Mouse (Mus musculus): ENCODE data around the gene Tspan4. TPM values are rescaled to one million over a fixed set of nuclear protein-coding genes. Genes with fewer than 3 reads are reported as not detected.

Tspan4 gene
- polyA plus RNA-seq, 1 experiment from 2014 or later = 38.7 TPM

- peaks cover 48% of the 10 kb centered on the region for H3K27me3 ChIP-seq (ENCODE audit: low read depth, poor library complexity, severe bottlenecking)
- no peaks in the 10 kb centered on the region for H3K9me3 ChIP-seq (replicated peaks)
- peak within 1 kb of the TSS; percentile 73 for H3K4me3 ChIP-seq
- 1% methylated on average over 52 of the region's 52 CpGs for WGBS
- DNase-seq (ENCODE audit: low spot score) = peak; percentile 82
- H3K36me3 ChIP-seq = peaks cover 32% of the 10 kb centered on the region
- peak within 1 kb of the TSS; percentile 87 for H3K27ac ChIP-seq (replicated peaks)
- peaks cover 58% of the 10 kb centered on the region for H3K4me1 ChIP-seq
Observed at GRCm38 (mm10) chr7:141467230-141468030, 7.6 kb upstream of the Tspan4 start, which contains the start of gene Cd151. TSS of gene Cd151 (plus strand) at chr7:141467392.

DNA sequence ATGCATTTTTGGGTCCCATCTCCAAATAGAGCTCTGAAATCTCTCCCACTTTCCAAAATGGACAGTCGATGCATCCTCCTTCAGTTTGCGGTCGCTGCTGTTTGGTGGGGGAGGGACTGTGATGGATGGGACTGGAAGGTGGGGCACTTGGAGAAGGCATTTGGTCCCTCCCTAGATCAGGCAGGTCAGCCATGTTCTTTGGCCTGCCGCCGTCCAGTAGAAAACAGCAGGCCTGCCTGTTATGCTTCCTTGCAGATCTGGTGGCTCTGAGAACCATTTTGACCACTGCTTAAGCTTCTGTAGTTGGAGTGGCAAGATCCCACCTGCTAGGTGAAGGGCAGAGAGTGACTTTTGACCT is 6.9 kb upstream of the Tspan4 start:
- 36% methylated on average over 5 of the region's 5 CpGs for WGBS
- H3K36me3 ChIP-seq = peaks cover 37% of the 10 kb centered on the region
- peaks cover 59% of the 10 kb centered on the region for H3K4me1 ChIP-seq
- H3K4me3 ChIP-seq = peak overlapping the region; percentile 73
- peak overlapping the region; percentile 87 for H3K27ac ChIP-seq (replicated peaks)
- H3K9me3 ChIP-seq (replicated peaks) = no peaks in the 10 kb centered on the region
- H3K27me3 ChIP-seq (ENCODE audit: low read depth, poor library complexity, severe bottlenecking) = peaks cover 41% of the 10 kb centered on the region
- peak; percentile 35 for DNase-seq (ENCODE audit: low spot score)

GRCm38 (mm10) chr7:141468522-141469211 is 6.4 kb upstream of the Tspan4 start:
- peaks cover 64% of the 10 kb centered on the region for H3K4me1 ChIP-seq

GRCm38 (mm10) chr7:141469352-141469751 is 5.7 kb upstream of the Tspan4 start:
- peaks cover 69% of the 10 kb centered on the region for H3K4me1 ChIP-seq
- H3K9me3 ChIP-seq (replicated peaks) = no peaks in the 10 kb centered on the region
- peaks cover 41% of the 10 kb centered on the region for H3K36me3 ChIP-seq
- peaks cover 29% of the 10 kb centered on the region for H3K27me3 ChIP-seq (ENCODE audit: low read depth, poor library complexity, severe bottlenecking)
- H3K4me3 ChIP-seq = peak overlapping the region; percentile 73
- no peak for DNase-seq (ENCODE audit: low spot score)
- peak overlapping the region; percentile 87 for H3K27ac ChIP-seq (replicated peaks)
- WGBS = 64% methylated on average over 6 of the region's 6 CpGs

More at GRCm38 (mm10) chr7:141468522-141469211, 6.4 kb upstream of the Tspan4 start:
- DNase-seq (ENCODE audit: low spot score) = peak; percentile 63
- 23% methylated on average over 8 of the region's 8 CpGs for WGBS
- H3K4me3 ChIP-seq = peak overlapping the region; percentile 73
- H3K36me3 ChIP-seq = peaks cover 41% of the 10 kb centered on the region
- peak overlapping the region; percentile 87 for H3K27ac ChIP-seq (replicated peaks)
- H3K27me3 ChIP-seq (ENCODE audit: low read depth, poor library complexity, severe bottlenecking) = peaks cover 36% of the 10 kb centered on the region
- H3K9me3 ChIP-seq (replicated peaks) = no peaks in the 10 kb centered on the region

DNA sequence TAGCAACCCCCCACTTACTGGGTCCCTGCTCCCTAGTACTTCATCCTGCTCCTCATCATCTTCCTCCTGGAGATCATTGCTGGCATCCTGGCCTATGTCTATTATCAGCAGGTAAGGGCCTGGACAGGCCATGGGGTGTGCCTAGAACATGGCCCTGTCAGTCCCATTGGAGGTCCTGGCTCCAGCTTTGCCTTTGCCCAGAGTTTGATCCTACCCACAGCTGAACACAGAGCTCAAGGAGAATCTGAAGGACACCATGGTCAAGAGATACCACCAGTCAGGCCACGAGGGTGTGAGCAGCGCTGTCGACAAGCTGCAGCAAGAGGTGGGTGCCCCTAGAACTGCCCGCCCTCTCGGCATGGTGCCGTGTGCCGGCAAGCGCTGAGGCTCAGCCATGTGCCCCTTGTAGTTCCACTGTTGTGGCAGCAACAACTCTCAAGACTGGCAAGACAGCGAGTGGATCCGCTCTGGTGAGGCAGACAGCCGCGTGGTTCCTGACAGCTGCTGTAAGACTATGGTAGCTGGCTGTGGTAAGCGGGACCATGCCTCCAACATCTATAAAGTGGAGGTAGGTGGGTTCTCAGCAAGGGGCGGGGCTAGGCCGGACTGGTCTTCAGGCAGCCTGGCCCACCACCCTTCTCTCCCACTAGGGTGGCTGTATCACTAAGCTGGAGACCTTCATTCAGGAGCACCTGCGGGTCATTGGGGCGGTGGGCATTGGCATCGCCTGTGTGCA is 5.0 kb upstream of the Tspan4 start:
- peaks cover 41% of the 10 kb centered on the region for H3K36me3 ChIP-seq
- no peak for DNase-seq (ENCODE audit: low spot score)
- no peaks in the 10 kb centered on the region for H3K9me3 ChIP-seq (replicated peaks)
- H3K27me3 ChIP-seq (ENCODE audit: low read depth, poor library complexity, severe bottlenecking) = peaks cover 22% of the 10 kb centered on the region
- 92% methylated on average over 18 of the region's 18 CpGs for WGBS
- H3K4me3 ChIP-seq = peak overlapping the region; percentile 73; the same call in 1 of the 2 replicates
- peaks cover 64% of the 10 kb centered on the region for H3K4me1 ChIP-seq
- no peak overlapping the region for H3K27ac ChIP-seq (replicated peaks)

- Histone ChIP-seq H3K27me3 (ENCODE audit: low read depth, poor library complexity, severe bottlenecking) (peaks cover 19% of the 10 kb centered on the region), H3K27ac (replicated peaks) (no peak overlapping the region), H3K36me3 (peaks cover 41% of the 10 kb centered on the region), H3K4me3 (no peak overlapping the region), H3K9me3 (replicated peaks) (no peaks in the 10 kb centered on the region), H3K4me1 (peaks cover 62% of the 10 kb centered on the region)
- WGBS = 95% methylated on average over 10 of the region's 10 CpGs
- DNase-seq (ENCODE audit: low spot score) = no peak
Observed at GRCm38 (mm10) chr7:141470637-141470944, 4.4 kb upstream of the Tspan4 start.

DNA sequence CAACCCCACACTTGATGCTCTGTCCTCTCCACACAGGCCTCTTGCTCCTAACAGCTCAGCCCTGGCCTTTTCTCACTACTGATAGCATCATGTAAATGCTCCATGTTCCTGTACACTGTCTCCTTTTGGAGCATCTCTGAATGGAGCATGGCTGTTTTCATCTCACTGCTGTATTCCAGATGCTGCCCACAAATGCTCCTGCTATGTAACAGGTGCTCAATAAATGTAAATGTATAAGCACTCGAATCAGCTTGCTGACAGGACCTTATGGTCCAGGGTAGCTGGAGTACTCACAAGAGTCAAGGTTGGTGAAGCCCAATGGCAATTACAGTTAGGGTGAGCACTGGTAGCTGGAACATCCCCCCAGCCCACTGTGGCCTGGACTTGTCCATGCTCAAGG is 3.8 kb upstream of the Tspan4 start:
- DNase-seq (ENCODE audit: low spot score) = no peak
- no peak overlapping the region for H3K4me3 ChIP-seq
- no peak overlapping the region for H3K27ac ChIP-seq (replicated peaks)
- peaks cover 41% of the 10 kb centered on the region for H3K36me3 ChIP-seq
- no peaks in the 10 kb centered on the region for H3K9me3 ChIP-seq (replicated peaks)
- WGBS = 88% methylated on average over 1 of the region's 1 CpGs
- peaks cover 19% of the 10 kb centered on the region for H3K27me3 ChIP-seq (ENCODE audit: low read depth, poor library complexity, severe bottlenecking)
- peaks cover 64% of the 10 kb centered on the region for H3K4me1 ChIP-seq

DNA sequence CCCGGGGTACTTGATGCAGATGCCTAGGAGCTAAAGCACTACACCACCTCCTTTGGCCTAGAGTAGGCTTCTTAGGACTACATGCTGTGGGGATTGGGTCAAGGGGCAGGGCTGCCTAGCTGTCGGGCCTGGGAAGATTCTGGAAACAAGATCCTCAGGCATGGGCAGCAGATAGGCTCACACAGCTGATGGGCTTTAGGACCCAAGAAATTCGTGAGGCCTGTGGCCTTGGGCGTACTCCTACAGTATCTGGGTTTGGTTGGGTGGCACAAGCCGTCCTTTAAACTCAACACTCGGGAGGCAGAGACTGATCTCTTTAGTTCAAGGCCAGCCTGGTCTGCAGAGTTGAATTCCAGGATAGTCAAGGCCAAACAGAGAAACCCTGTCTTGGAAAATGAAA is 2.8 kb upstream of the Tspan4 start:
- Histone ChIP-seq H3K4me1 (peaks cover 68% of the 10 kb centered on the region), H3K4me3 (no peak overlapping the region), H3K36me3 (peaks cover 41% of the 10 kb centered on the region), H3K27ac (replicated peaks) (no peak overlapping the region), H3K9me3 (replicated peaks) (no peaks in the 10 kb centered on the region), H3K27me3 (ENCODE audit: low read depth, poor library complexity, severe bottlenecking) (peaks cover 19% of the 10 kb centered on the region)
- no peak for DNase-seq (ENCODE audit: low spot score)
- WGBS = 90% methylated on average over 6 of the region's 6 CpGs

DNA sequence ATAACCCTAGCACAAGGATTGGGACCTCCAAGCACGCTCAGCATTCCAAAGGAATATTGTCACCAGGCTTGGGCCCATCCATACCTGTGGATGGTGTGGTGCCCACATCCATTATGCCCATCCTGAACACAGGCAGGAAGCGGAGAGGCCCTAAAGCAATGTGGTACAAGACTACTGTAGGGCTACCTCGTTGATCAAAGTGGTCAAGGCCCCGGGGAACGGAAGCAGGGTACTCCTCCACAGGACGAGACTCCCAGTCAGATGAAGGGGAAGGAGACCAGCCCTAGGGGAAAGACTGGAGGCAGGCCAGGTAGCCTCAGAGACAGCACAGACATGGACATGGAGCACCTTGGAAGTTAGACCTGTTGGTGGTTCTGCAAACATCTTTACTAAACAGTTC is 2.3 kb upstream of the Tspan4 start:
- Histone ChIP-seq H3K4me3 (no peak overlapping the region), H3K9me3 (replicated peaks) (no peaks in the 10 kb centered on the region), H3K4me1 (peaks cover 67% of the 10 kb centered on the region), H3K36me3 (peaks cover 41% of the 10 kb centered on the region), H3K27ac (replicated peaks) (no peak overlapping the region), H3K27me3 (ENCODE audit: low read depth, poor library complexity, severe bottlenecking) (peaks cover 24% of the 10 kb centered on the region)
- WGBS = 92% methylated on average over 6 of the region's 6 CpGs
- DNase-seq (ENCODE audit: low spot score) = no peak

DNA sequence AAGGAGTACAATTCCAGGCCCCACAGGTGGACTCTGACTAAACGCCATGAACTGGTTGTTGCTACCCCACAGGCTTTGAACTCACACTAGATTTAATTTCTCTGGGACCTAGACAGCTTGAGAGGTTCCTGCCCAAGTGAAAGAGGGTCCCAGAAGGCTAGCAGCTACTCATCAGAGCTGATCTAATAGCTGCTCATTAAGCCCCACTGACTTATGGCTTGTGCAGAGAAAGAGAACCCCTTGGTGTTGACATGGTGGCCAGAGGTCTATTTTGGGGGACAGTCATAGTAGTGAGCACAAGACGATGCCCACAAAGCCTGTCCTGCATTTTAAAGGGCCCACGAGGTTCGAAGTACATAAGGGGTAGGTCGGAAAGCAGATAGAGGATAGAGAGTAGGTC is 880 bp upstream of the Tspan4 start:
- Histone ChIP-seq H3K4me3 (peak overlapping the region; percentile 84), H3K27ac (replicated peaks) (peak overlapping the region; percentile 99; the same call in 1 of the 2 replicates), H3K27me3 (ENCODE audit: low read depth, poor library complexity, severe bottlenecking) (peaks cover 31% of the 10 kb centered on the region), H3K4me1 (peaks cover 58% of the 10 kb centered on the region), H3K36me3 (peaks cover 40% of the 10 kb centered on the region), H3K9me3 (replicated peaks) (no peaks in the 10 kb centered on the region)
- DNase-seq (ENCODE audit: low spot score) = no peak
- 12% methylated on average over 5 of the region's 5 CpGs for WGBS

DNA sequence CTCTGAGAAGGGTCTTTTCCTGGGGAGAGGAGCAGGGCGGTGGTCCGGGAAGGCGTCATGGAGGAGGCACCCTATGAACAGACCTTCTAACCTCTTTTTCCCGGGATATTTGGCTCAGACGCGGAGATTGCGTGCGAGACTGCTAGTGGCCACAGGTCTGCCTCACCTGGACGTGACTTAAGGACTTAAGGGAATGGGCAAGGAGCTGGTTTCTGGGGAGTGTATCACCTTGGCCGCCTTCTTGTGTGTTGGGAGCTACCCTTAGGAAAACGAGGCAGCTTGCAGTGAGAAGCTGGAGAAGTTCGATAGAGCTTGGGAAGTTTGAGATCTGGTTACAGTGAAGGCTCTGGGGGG is 742 bp downstream of the Tspan4 start:
- no peak for DNase-seq (ENCODE audit: low spot score)
- H3K27me3 ChIP-seq (ENCODE audit: low read depth, poor library complexity, severe bottlenecking) = peaks cover 31% of the 10 kb centered on the region
- no peaks in the 10 kb centered on the region for H3K9me3 ChIP-seq (replicated peaks)
- H3K27ac ChIP-seq (replicated peaks) = peak overlapping the region; percentile 99
- peak overlapping the region; percentile 84 for H3K4me3 ChIP-seq
- H3K4me1 ChIP-seq = peaks cover 49% of the 10 kb centered on the region
- peaks cover 24% of the 10 kb centered on the region for H3K36me3 ChIP-seq
- WGBS = 4% methylated on average over 12 of the region's 12 CpGs

DNA sequence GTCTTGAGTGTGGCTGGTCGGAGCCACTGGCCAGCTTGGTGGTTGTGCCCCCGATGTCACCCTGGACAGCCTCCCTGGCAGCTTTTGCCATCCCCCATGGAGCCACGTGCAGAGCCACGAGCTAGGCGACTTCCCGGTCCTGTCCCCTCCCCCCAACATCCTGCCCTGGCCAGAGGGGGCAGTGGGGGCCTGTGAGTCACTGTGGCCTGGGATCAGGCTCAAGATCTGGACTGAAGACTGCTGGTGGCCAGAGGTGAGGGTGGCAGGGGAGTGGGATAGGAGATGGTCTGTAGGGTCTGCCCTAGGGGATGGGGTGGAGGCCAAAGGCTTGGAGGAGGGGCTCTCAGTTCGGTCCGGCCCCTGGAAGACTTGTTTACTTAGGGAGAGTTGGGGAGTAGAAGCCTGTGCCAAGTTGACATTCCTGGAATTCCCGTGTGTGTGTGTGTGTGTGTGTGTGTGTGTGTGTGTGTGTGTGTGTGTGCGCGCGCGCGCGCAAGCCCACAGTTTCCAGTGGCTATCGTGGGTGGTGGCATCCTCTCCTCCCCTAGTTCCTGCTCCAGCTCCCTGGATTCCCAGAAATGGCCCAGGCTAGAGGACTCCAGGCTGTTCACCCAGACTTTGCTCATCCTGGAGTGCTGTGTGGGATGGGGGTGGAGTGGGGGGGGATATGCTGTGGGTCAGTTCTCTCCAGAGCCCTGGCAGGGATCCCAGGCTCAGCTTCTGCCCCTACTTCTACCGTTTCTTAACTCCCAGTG is 1.4 kb downstream of the Tspan4 start:
- Histone ChIP-seq H3K36me3 (peaks cover 18% of the 10 kb centered on the region), H3K27me3 (ENCODE audit: low read depth, poor library complexity, severe bottlenecking) (peaks cover 37% of the 10 kb centered on the region), H3K4me1 (peaks cover 55% of the 10 kb centered on the region), H3K9me3 (replicated peaks) (no peaks in the 10 kb centered on the region), H3K27ac (replicated peaks) (peak overlapping the region; percentile 99), H3K4me3 (peak overlapping the region; percentile 84)
- peak; percentile 61 for DNase-seq (ENCODE audit: low spot score)
- 4% methylated on average over 17 of the region's 17 CpGs for WGBS
